Mouse (Mus musculus): ENCODE measurements at regions not wholly inside any gene's neighbourhood (a gene's known extent, or its start where the extent isn't known, plus 50 kb on each side); places are given as distances from the start of the nearest gene placed in this dataset.

- no peak for DNase-seq (ENCODE audit: low spot score)
- Histone ChIP-seq H3K36me3 (replicated peaks) (no peaks in the 10 kb centered on the region), H3K9me3 (no peaks in the 10 kb centered on the region), H3K4me1 (no peaks in the 10 kb centered on the region), H3K27me3 (replicated peaks; ENCODE audit: low read depth, poor library complexity, severe bottlenecking) (no peaks in the 10 kb centered on the region), H3K27ac (replicated peaks) (no peak overlapping the region), H3K4me3 (no peak overlapping the region)
- 84% methylated on average over 2 of the region's 2 CpGs for WGBS
Observed at GRCm38 (mm10) chr13:78571093-78571492, 371.5 kb upstream of the Nr2f1 start.

GRCm38 (mm10) chr13:78524446-78524937 lies 324.9 kb upstream of the Nr2f1 start:
- Histone ChIP-seq H3K9me3 (no peaks in the 10 kb centered on the region), H3K4me1 (no peaks in the 10 kb centered on the region), H3K27ac (replicated peaks) (no peak overlapping the region), H3K36me3 (replicated peaks) (no peaks in the 10 kb centered on the region), H3K27me3 (replicated peaks; ENCODE audit: low read depth, poor library complexity, severe bottlenecking) (no peaks in the 10 kb centered on the region), H3K4me3 (no peak overlapping the region)
- WGBS, result 61% methylated on average over 2 of the region's 2 CpGs
- no peak for DNase-seq (ENCODE audit: low spot score)

- no peaks in the 10 kb centered on the region for H3K27me3 ChIP-seq (replicated peaks; ENCODE audit: low read depth, poor library complexity, severe bottlenecking)
- H3K9me3 ChIP-seq, result no peaks in the 10 kb centered on the region
- H3K36me3 ChIP-seq (replicated peaks), result no peaks in the 10 kb centered on the region
- H3K27ac ChIP-seq (replicated peaks), result no peak overlapping the region
- no peak for DNase-seq (ENCODE audit: low spot score)
- WGBS, result 94% methylated on average over 1 of the region's 1 CpGs
- H3K4me3 ChIP-seq, result no peak overlapping the region
- H3K4me1 ChIP-seq, result no peaks in the 10 kb centered on the region
Observed at GRCm38 (mm10) chr13:78520771-78521170, 321.2 kb upstream of the Nr2f1 start.

GRCm38 (mm10) chr13:78520186-78520585 lies 320.6 kb upstream of the Nr2f1 start:
- no peaks in the 10 kb centered on the region for H3K27me3 ChIP-seq (replicated peaks; ENCODE audit: low read depth, poor library complexity, severe bottlenecking)

GRCm38 (mm10) chr13:78500551-78500950 lies 301.0 kb upstream of the Nr2f1 start:
- no peaks in the 10 kb centered on the region for H3K27me3 ChIP-seq (replicated peaks; ENCODE audit: low read depth, poor library complexity, severe bottlenecking)
- H3K27ac ChIP-seq (replicated peaks), result no peak overlapping the region
- DNase-seq (ENCODE audit: low spot score), result no peak
- 93% methylated on average over 7 of the region's 7 CpGs for WGBS
- H3K4me3 ChIP-seq, result no peak overlapping the region
- no peaks in the 10 kb centered on the region for H3K36me3 ChIP-seq (replicated peaks)
- no peaks in the 10 kb centered on the region for H3K4me1 ChIP-seq
- H3K9me3 ChIP-seq, result no peaks in the 10 kb centered on the region

More at GRCm38 (mm10) chr13:78520186-78520585, 320.6 kb upstream of the Nr2f1 start:
- Histone ChIP-seq H3K4me3 (no peak overlapping the region), H3K4me1 (no peaks in the 10 kb centered on the region), H3K27ac (replicated peaks) (no peak overlapping the region), H3K9me3 (no peaks in the 10 kb centered on the region), H3K36me3 (replicated peaks) (no peaks in the 10 kb centered on the region)
- WGBS, result 93% methylated on average over 3 of the region's 3 CpGs
- DNase-seq (ENCODE audit: low spot score), result no peak

- no peak overlapping the region for H3K27ac ChIP-seq (replicated peaks)
- no peaks in the 10 kb centered on the region for H3K9me3 ChIP-seq
- no peaks in the 10 kb centered on the region for H3K36me3 ChIP-seq (replicated peaks)
- H3K4me1 ChIP-seq, result no peaks in the 10 kb centered on the region
- no peaks in the 10 kb centered on the region for H3K27me3 ChIP-seq (replicated peaks; ENCODE audit: low read depth, poor library complexity, severe bottlenecking)
- no peak overlapping the region for H3K4me3 ChIP-seq
- no peak for DNase-seq (ENCODE audit: low spot score)
- 83% methylated on average over 2 of the region's 2 CpGs for WGBS
Observed at GRCm38 (mm10) chr13:78483760-78484357, 284.3 kb upstream of the Nr2f1 start.

GRCm38 (mm10) chr13:78482929-78483759 lies 283.6 kb upstream of the Nr2f1 start:
- no peaks in the 10 kb centered on the region for H3K4me1 ChIP-seq
- no peak for DNase-seq (ENCODE audit: low spot score)
- H3K27ac ChIP-seq (replicated peaks), result no peak overlapping the region
- H3K27me3 ChIP-seq (replicated peaks; ENCODE audit: low read depth, poor library complexity, severe bottlenecking), result no peaks in the 10 kb centered on the region
- H3K4me3 ChIP-seq, result no peak overlapping the region
- no peaks in the 10 kb centered on the region for H3K36me3 ChIP-seq (replicated peaks)
- 73% methylated on average over 9 of the region's 9 CpGs for WGBS
- H3K9me3 ChIP-seq, result no peaks in the 10 kb centered on the region

- peaks cover 28% of the 10 kb centered on the region for H3K4me1 ChIP-seq
- H3K27me3 ChIP-seq (replicated peaks; ENCODE audit: low read depth, poor library complexity, severe bottlenecking), result no peaks in the 10 kb centered on the region
- no peaks in the 10 kb centered on the region for H3K9me3 ChIP-seq
- DNase-seq (ENCODE audit: low spot score), result no peak
- WGBS, result 45% methylated on average over 2 of the region's 2 CpGs
- H3K27ac ChIP-seq (replicated peaks), result no peak overlapping the region
- H3K4me3 ChIP-seq, result no peak overlapping the region
- no peaks in the 10 kb centered on the region for H3K36me3 ChIP-seq (replicated peaks)
Observed at GRCm38 (mm10) chr13:78451333-78452070, 251.9 kb upstream of the Nr2f1 start.

- H3K27ac ChIP-seq (replicated peaks), result peak overlapping the region; percentile 80; the same call in 1 of the 2 replicates
- H3K4me3 ChIP-seq, result no peak overlapping the region
- no peak for DNase-seq (ENCODE audit: low spot score)
- WGBS, result 68% methylated on average over 5 of the region's 5 CpGs
- H3K9me3 ChIP-seq, result no peaks in the 10 kb centered on the region
- H3K27me3 ChIP-seq (replicated peaks; ENCODE audit: low read depth, poor library complexity, severe bottlenecking), result no peaks in the 10 kb centered on the region
- H3K4me1 ChIP-seq, result peaks cover 51% of the 10 kb centered on the region
- H3K36me3 ChIP-seq (replicated peaks), result no peaks in the 10 kb centered on the region
Observed at GRCm38 (mm10) chr13:78446726-78447031, 247.1 kb upstream of the Nr2f1 start.

- WGBS, result 50% methylated on average over 14 of the region's 14 CpGs
- Histone ChIP-seq H3K27ac (replicated peaks) (peak overlapping the region; percentile 80), H3K9me3 (no peaks in the 10 kb centered on the region), H3K4me3 (peak overlapping the region; percentile 17; the same call in 1 of the 2 replicates), H3K36me3 (replicated peaks) (no peaks in the 10 kb centered on the region), H3K4me1 (peaks cover 45% of the 10 kb centered on the region), H3K27me3 (replicated peaks; ENCODE audit: low read depth, poor library complexity, severe bottlenecking) (no peaks in the 10 kb centered on the region)
- DNase-seq (ENCODE audit: low spot score), result peak; percentile 68
Observed at GRCm38 (mm10) chr13:78445891-78446725, 246.6 kb upstream of the Nr2f1 start.

- WGBS, result 72% methylated on average over 8 of the region's 8 CpGs
- Histone ChIP-seq H3K36me3 (replicated peaks) (no peaks in the 10 kb centered on the region), H3K4me1 (peaks cover 37% of the 10 kb centered on the region), H3K4me3 (no peak overlapping the region), H3K27ac (replicated peaks) (no peak overlapping the region; the same call in none of the 2 replicates), H3K27me3 (replicated peaks; ENCODE audit: low read depth, poor library complexity, severe bottlenecking) (no peaks in the 10 kb centered on the region), H3K9me3 (no peaks in the 10 kb centered on the region)
- DNase-seq (ENCODE audit: low spot score), result no peak
Observed at GRCm38 (mm10) chr13:78444691-78445349, 245.3 kb upstream of the Nr2f1 start.

All from embryonic facial prominence, embryonic 10.5 days (tissue).